Mouse (Mus musculus) megakaryocyte, embryonic 14.5 days (primary cell): ENCODE measurements at regions not wholly inside any gene's neighbourhood (a gene's known extent, or its start where the extent isn't known, plus 50 kb on each side); places are given as distances from the start of the nearest gene placed in this dataset.

Experiments used
- H3K27me3 ChIP-seq: replicated peaks from 2 replicates; pipeline ENCODE3; 2012; ENCODE audit warnings: inconsistent platforms
- H3K36me3 ChIP-seq: replicated peaks from 2 replicates; pipeline ENCODE3; 2012; ENCODE audit warnings: low read length, inconsistent platforms, mixed read lengths
- H3K4me1 ChIP-seq: 2 replicates; pipeline ENCODE4 v1.6.1; 2012; ENCODE audit warnings: inconsistent platforms
- H3K4me3 ChIP-seq: replicated peaks from 2 replicates; pipeline ENCODE3; 2012; ENCODE audit warnings: moderate library complexity, mild to moderate bottlenecking, inconsistent platforms
- H3K9me3 ChIP-seq: 2 replicates; pipeline ENCODE4 v1.6.1; 2012; ENCODE audit warnings: inconsistent platforms
- FLI1 ChIP-seq: IDR thresholded peaks from 2 replicates; pipeline ENCODE4 v1.6.1; 2012; ENCODE audit warnings: low read length, inconsistent platforms, mixed read lengths
- GATA1 ChIP-seq: IDR thresholded peaks from 3 replicates; pipeline ENCODE4 v1.6.1; 2012; ENCODE audit warnings: mixed read lengths, low read length, inconsistent platforms, borderline replicate concordance

DNA sequence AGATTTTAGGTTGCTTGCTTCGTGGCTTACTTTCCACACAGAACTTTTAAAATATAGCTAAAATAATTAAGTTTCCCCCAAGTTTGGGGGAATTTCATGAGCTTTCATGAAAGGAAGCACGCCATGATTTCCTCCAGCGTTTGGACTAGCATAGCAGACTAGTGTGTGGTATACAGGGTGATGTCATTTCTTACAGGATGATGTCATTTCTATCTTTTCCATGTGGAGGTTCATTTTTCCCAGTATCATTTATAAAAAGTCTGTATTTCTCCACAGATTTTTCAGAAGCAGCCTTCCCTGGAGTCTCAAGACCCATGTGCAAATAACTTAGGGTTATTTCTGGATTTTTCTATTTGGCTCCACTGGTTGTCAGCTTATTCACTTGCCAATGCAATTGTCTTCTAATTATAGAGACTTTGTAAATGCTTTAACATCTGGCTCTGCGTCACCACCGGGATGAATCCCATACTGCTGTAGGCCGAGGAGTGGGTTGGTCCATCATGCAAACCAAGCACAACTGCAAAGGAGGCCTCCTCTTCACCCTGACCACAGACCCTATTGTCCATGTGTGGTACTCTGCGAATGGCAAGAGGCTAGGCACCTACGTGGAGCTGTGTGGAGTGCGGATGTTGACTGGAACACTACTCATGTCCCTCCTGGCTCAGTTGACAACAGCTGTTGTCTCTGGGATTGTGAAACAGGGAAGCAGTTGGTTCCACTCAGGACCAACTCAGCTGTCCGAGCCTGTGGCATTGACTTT lies 85.4 kb upstream of the Arid2 start:
- TF ChIP-seq FLI1: no peak
- TF ChIP-seq GATA1: no peak
- H3K4me3 ChIP-seq: peak overlapping the region; percentile 8
- no peaks in the 10 kb centered on the region for H3K27me3 ChIP-seq
- H3K4me1 ChIP-seq: no peaks in the 10 kb centered on the region
- no peaks in the 10 kb centered on the region for H3K9me3 ChIP-seq
- H3K36me3 ChIP-seq: no peaks in the 10 kb centered on the region

DNA sequence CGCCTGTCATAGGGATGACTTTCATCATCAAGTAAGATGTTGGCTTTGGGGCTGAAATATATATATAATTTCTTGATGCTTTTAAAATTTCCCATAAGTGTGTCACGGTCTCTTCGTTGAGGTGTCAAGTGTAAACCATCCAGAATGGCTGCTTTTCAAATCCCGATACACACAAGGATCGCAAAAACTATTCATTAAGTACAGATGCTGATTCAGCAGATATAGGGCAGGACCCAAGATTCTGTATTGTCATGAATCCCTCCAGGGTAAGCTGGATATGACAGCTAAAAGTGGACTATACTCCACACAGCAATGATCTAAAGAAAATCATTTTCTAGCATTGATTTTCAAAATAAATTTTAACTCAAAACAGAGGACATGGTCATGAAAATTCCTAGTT lies 83.1 kb upstream of the Arid2 start:
- Histone ChIP-seq H3K4me1 (no peaks in the 10 kb centered on the region), H3K36me3 (no peaks in the 10 kb centered on the region), H3K9me3 (no peaks in the 10 kb centered on the region), H3K27me3 (no peaks in the 10 kb centered on the region), H3K4me3 (no peak overlapping the region)
- TF ChIP-seq FLI1 (no peak), GATA1 (no peak)

DNA sequence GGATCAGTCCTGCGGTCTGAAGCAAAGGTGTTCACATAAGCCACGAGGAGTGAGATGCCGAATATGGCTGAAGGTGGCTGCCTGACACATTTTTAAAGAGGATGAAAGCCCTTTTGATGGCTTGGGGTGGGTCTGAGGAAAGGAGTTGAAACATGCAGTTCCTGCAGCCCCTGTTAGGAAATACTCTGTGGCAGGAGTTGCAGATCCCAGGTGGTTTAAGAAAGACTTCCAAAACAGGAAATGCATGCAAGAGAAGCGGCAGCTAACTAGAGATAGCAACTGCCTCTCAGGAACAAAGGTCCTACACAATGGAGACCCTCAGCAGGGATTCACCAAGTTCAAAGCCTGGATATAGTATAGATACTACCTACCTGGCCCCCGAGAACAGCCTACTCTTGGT lies 82.7 kb upstream of the Arid2 start:
- Histone ChIP-seq H3K4me1 (no peaks in the 10 kb centered on the region), H3K36me3 (no peaks in the 10 kb centered on the region), H3K9me3 (no peaks in the 10 kb centered on the region), H3K4me3 (no peak overlapping the region), H3K27me3 (no peaks in the 10 kb centered on the region)
- TF ChIP-seq FLI1 (no peak), GATA1 (no peak)

DNA sequence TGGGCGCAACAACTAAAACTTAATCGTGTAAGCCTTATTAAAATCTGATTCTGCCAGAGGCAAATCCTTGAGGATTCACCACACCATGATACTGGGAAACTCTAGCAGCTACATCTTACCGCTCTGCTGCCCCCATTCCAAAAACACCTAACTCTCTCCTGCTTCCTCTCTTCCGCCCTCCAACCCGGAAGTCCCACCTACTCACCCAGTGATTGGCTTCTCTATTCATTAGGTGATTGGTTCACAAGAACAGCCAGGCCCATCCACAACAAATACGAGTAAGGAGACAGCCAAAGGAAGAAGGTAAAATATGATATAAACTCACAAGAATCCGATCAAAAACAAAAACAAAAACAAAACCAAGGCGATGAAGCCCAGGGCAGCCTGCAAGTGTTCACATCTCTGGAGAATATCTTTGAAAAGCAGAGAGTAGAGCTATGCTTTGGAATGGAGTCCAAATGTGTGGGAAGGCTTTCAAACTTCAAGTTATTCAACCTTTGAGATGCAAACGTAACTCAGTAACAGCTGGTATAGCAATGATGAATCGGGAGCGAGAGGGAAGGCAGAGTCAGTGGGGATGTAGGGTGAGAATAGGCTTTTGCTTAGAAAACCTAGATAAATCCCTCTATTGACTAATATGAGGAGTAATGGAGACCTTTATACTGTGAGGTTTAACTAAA lies 76.5 kb upstream of the Arid2 start:
- no peak for TF ChIP-seq GATA1
- TF ChIP-seq FLI1: no peak
- Histone ChIP-seq H3K4me1 (no peaks in the 10 kb centered on the region), H3K27me3 (peaks cover 2% of the 10 kb centered on the region), H3K4me3 (no peak overlapping the region), H3K9me3 (0 out of 2 replicates have a peak, but pooled peaks cover 10% of the 10 kb centered on the region), H3K36me3 (no peaks in the 10 kb centered on the region)

DNA sequence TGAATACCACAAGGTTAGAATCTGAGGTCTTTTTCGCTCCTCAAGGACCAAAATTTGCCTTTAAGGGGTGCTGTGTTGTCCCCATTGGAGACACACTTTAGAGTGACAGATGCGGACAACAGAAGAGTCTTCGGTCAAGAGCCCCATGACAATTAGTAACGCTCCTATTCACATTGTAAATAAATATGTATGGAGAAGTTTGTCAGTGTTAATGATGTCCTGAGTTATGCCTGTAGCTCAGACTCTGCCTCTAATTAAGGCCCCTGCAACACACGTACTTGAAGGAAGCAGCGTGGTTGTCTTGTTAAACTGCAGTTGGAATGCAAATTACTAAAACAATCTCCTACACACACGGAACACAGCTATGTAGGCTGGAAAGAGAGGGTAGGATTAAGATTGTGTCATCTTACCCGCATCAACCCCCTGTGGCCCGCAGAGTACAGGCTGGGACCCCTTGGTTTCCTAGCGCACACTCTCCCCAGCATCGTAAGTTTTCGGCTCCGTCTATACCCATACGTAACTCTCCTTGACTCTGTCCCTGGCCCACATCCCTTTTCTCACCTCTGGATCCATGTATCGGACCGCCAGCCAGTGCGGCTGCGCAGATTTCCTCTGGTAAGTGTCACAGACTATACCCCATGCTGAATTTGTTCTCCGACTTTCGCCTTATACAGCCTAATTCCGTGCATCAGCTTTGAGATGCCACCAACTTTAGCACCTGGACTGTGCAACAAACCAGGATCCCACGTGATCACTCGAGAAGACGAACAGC lies 73.6 kb upstream of the Arid2 start:
- H3K36me3 ChIP-seq: no peaks in the 10 kb centered on the region
- 0 out of 2 replicates have a peak, but pooled peaks cover 16% of the 10 kb centered on the region for H3K9me3 ChIP-seq
- no peak for TF ChIP-seq GATA1
- TF ChIP-seq FLI1: no peak
- no peak overlapping the region for H3K4me3 ChIP-seq
- H3K4me1 ChIP-seq: no peaks in the 10 kb centered on the region
- H3K27me3 ChIP-seq: peaks cover 5% of the 10 kb centered on the region

DNA sequence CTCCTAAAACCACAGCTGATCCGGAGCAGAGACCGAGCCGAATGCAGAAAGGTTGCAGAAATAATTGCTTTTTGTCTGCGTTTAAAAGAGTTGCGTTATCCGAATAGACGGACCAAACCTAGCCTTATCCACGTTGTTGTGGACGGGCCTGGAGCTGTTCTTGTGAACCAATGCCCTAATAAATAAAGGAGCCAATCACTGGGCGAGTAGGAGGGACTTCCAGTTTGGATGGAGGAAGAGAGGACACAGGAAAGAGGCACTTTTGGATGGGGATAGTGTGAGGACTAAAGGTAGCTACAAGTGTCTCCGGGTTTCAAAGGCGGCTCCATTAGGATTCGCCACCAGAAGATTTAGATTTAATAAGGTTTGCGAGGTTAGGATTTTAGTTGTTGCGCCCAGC lies 69.4 kb upstream of the Arid2 start:
- 0 out of 2 replicates have a peak, but pooled peaks cover 14% of the 10 kb centered on the region for H3K9me3 ChIP-seq
- no peaks in the 10 kb centered on the region for H3K4me1 ChIP-seq
- no peaks in the 10 kb centered on the region for H3K36me3 ChIP-seq
- TF ChIP-seq FLI1 (no peak), GATA1 (no peak)
- H3K27me3 ChIP-seq: peaks cover 3% of the 10 kb centered on the region
- no peak overlapping the region for H3K4me3 ChIP-seq

DNA sequence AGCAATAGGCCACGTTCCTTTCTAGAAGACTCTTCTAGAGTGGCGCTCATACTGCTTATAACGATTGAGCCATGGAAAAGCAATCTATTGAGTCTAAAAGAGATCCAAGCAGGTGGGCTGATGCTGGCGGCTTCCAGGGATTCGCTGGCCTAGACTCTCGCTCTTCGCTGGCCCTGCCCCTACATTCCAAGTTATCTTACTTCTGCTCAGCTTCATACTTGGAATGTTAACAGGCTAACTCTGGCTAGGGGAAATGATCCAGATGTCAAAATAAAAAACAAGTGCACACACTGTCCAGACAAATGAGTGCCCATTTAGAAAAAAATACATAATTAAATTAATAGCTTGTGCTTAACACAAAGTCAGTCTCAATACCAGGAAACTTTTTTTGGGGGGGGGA lies 67.6 kb upstream of the Arid2 start:
- no peaks in the 10 kb centered on the region for H3K36me3 ChIP-seq
- peaks cover 7% of the 10 kb centered on the region for H3K27me3 ChIP-seq
- TF ChIP-seq FLI1 (no peak), GATA1 (no peak)
- no peak overlapping the region for H3K4me3 ChIP-seq
- H3K4me1 ChIP-seq: peaks cover 3% of the 10 kb centered on the region; the same call in 1 of the 2 replicates
- H3K9me3 ChIP-seq: 0 out of 2 replicates have a peak, but pooled peaks cover 9% of the 10 kb centered on the region

DNA sequence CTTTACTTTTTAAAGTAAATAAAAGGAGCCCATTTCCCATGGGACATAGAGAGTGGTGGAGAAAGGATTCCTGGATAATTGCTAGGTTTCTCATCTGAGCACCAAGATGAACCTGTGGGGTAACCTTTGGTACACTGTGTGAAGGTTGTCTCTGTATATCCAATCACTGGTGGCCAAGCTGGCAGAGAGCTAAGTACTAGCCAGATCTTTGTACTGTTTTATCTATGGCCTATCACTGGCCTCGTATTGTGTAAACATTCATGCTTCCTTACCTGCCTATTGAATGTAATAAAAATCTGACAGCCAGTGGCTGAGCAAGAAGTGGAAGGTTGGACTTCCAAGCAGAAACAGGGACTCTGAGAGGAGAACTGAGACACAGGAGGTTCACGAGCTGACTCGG lies 55.3 kb upstream of the Arid2 start:
- Histone ChIP-seq H3K9me3 (no peaks in the 10 kb centered on the region), H3K4me1 (peaks cover 4% of the 10 kb centered on the region; the same call in 1 of the 2 replicates), H3K27me3 (peaks cover 2% of the 10 kb centered on the region), H3K4me3 (no peak overlapping the region), H3K36me3 (no peaks in the 10 kb centered on the region)
- TF ChIP-seq GATA1 (no peak), FLI1 (no peak)

DNA sequence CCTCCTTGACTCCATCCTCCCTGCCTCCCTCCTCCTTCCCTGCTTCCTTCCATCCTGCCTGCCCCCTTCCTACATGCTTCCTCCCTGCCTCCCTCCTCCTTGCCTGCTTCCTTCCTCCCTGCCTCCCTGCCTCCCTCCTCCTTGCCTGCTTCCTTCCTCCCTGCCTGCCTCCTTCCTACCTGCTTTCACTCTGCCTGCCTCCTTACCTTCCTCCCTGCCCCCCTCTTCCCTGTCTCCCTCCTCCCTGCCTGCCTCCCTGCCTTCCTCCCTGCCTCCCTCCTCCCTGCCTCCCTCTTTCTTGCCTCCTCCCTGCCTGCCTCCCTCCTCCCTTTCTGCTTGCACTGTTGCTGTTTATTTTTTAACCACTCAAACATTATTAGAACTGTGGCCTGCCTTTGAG lies 54.2 kb upstream of the Arid2 start:
- H3K4me3 ChIP-seq: peak overlapping the region; percentile 56
- H3K4me1 ChIP-seq: peaks cover 9% of the 10 kb centered on the region
- peaks cover 2% of the 10 kb centered on the region for H3K27me3 ChIP-seq
- no peaks in the 10 kb centered on the region for H3K36me3 ChIP-seq
- TF ChIP-seq FLI1 (no peak), GATA1 (no peak; the same call in 2 of the 3 replicates)
- no peaks in the 10 kb centered on the region for H3K9me3 ChIP-seq
